Mouse (Mus musculus) G1E (cell line): ENCODE measurements around the gene Sema5a.

ENCODE experiments used
- CTCF ChIP-seq: IDR thresholded peaks from 2 replicates; pipeline ENCODE4 v1.5.1; 2012; ENCODE audit warnings: low read depth, low read length, inconsistent platforms, mixed read lengths
- GATA1 ChIP-seq: IDR thresholded peaks from 2 replicates; pipeline ENCODE4 v1.6.1; 2012; ENCODE audit warnings: borderline replicate concordance, low read length, inconsistent platforms, mixed read lengths
- GATA2 ChIP-seq: IDR thresholded peaks from 2 replicates; pipeline ENCODE4 v1.6.1; 2012; ENCODE audit warnings: low read depth, low read length, inconsistent platforms, borderline replicate concordance
- POLR2AphosphoS5 ChIP-seq: IDR thresholded peaks from 2 replicates; pipeline ENCODE4 v1.6.1; 2012; ENCODE audit warnings: low read depth, low read length, inconsistent platforms; ENCODE audit not compliant: insufficient replicate concordance
- TAL1 ChIP-seq: conservative IDR thresholded peaks from 2 replicates; pipeline ENCODE4 v1.6.1; 2012; ENCODE audit warnings: low read depth, low read length, inconsistent platforms, mixed read lengths

DNA sequence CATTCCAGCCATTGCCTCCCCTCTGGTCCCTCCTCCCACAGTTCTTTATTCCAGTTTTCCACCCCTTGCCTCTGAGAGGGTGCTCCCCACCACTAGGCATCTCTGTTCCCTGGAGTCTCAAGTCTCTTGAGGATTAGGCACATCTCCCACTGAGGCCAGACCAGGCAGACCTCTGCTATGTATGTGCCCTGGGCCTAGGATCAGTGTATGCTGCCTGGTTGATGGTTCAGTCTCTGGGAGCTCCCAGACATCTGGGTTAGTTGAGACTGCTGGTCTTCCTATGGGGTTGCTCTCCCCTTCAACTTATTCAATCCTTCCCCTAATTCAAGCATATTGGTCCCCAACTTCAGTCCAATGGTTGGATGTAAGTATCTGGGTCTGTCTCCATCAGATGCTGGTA is 189.7 kb downstream of the Sema5a start:
- TF ChIP-seq GATA1 (no peak), CTCF (no peak), GATA2 (no peak), TAL1 (no peak), POLR2AphosphoS5 (no peak)
